ENCODE assay signal across 8 mouse cellular contexts in the genomic region with DNA sequence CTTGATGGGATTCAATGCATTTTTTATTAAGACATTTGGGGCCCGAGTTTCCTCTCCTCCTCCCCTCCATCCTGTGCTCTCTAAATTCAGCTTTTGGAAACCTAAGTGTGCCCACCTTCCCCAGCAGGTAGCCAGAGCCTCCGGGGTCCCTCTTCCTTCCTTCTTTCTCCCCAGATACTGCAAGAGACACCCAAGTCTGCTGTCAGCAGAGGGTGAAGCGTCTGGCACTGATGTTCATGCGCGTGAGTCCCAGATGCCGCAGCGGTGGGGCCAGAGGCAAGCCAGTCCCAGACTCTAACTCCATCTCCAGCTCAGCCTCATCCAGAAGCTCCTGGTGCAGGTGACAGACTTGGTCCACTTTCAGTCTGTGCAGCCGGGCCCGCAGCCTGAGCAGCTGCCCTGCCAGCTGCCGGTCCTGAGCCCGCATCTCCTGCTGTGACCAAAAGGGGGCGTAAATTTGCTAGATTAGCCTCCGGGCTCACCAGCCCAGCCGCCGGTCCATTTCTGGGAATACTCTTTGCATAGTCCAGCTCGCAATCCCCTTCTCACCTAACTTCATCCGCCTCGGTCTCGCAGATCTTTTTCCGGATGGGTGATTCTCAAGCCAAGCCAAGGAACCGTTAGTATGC. TPM values are rescaled to one million over a fixed set of nuclear protein-coding genes. Genes with fewer than 3 reads are reported as not detected.
DNase-seq lines count a peak whose midpoint lies in the region; ATAC-seq and TF ChIP-seq lines count a peak whose summit lies in the region.

No protein-coding gene starts in this region.

- H3K27ac ChIP-seq in intestine, embryonic 15.5 days = no peak overlapping the region
- no peak overlapping the region for H3K27ac ChIP-seq in limb, embryonic 13.5 days
- no peak overlapping the region for H3K27ac ChIP-seq in midbrain, embryonic 14.5 days (replicated peaks; ENCODE audit: low read depth, low read length)
- no peak overlapping the region for H3K27ac ChIP-seq in small intestine, adult 2 months (ENCODE audit: insufficient read depth, low read depth, low read length)

- 0 out of 2 replicates have a peak, but pooled peaks cover 3% of the 10 kb centered on the region for H3K4me1 ChIP-seq in intestine, embryonic 15.5 days (replicated peaks)
- peaks cover 8% of the 10 kb centered on the region for H3K4me1 ChIP-seq in limb, embryonic 13.5 days
- 0 out of 2 replicates have a peak, but pooled peaks cover 8% of the 10 kb centered on the region for H3K4me1 ChIP-seq in midbrain, embryonic 14.5 days (ENCODE audit: control insufficient read depth, insufficient read depth, low read length)
- H3K4me1 ChIP-seq in small intestine, adult 2 months (ENCODE audit: control insufficient read depth, insufficient read depth, insufficient read length, low read length) = no peaks in the 10 kb centered on the region; the same call in 1 of the 2 replicates

- no peaks in the 10 kb centered on the region for H3K9me3 ChIP-seq in intestine, embryonic 15.5 days
- no peaks in the 10 kb centered on the region for H3K9me3 ChIP-seq in limb, embryonic 13.5 days
- no peaks in the 10 kb centered on the region for H3K9me3 ChIP-seq in midbrain, embryonic 14.5 days (ENCODE audit: control insufficient read depth, low read length)

- ATAC-seq in intestine, embryonic 15.5 days = 0 out of 2 replicates have a peak, but pooled peaks have one; percentile 25
- ATAC-seq in limb, embryonic 13.5 days (ENCODE audit: low FRiP score, low read depth) = no peak
- ATAC-seq in midbrain, embryonic 14.5 days (ENCODE audit: low FRiP score, low TSS enrichment) = no peak
- ATAC-seq in inflammation-experienced regulatory T-cells, adult 6 months = no peak

- TF ChIP-seq CTCF in small intestine, adult 2 months (IDR thresholded peaks at IDR 0.05; ENCODE audit: extremely low read depth, insufficient read length, insufficient replicate concordance, low read depth, low read length) = peak; percentile 57; the same call in 1 of the 2 replicates

- 0 out of 2 replicates have a peak overlapping the region, but pooled peaks have one; percentile 2 for H3K9ac ChIP-seq in intestine, embryonic 15.5 days
- H3K9ac ChIP-seq in limb, embryonic 13.5 days = no peak overlapping the region; the same call in 1 of the 2 replicates
- peak overlapping the region; percentile 23; the same call in 1 of the 2 replicates for H3K9ac ChIP-seq in midbrain, embryonic 14.5 days (replicated peaks; ENCODE audit: low read length)

- DNase-seq in Muller cell, postnatal 12 days (ENCODE audit: inconsistent ontology term) = peak; percentile 60
- DNase-seq in cerebellum, postnatal 25 days = peak; percentile 51 to 68
- DNase-seq in gastrocnemius, postnatal 25 days = peak; percentile 56
- DNase-seq in midbrain, embryonic 14.5 days = peak; percentile 83

- 41% methylated on average over 21 of the region's 21 CpGs for WGBS in intestine, embryonic 15.5 days
- WGBS in limb, embryonic 13.5 days = 35% methylated on average over 21 of the region's 21 CpGs
- WGBS in midbrain, embryonic 14.5 days = 20% methylated on average over 21 of the region's 21 CpGs
- 26% methylated on average over 21 of the region's 21 CpGs for WGBS in small intestine, adult 2 months

- H3K4me3 ChIP-seq in intestine, embryonic 15.5 days (replicated peaks) = no peak overlapping the region
- no peak overlapping the region for H3K4me3 ChIP-seq in limb, embryonic 13.5 days
- H3K4me3 ChIP-seq in midbrain, embryonic 14.5 days (replicated peaks; ENCODE audit: low read depth, low read length) = no peak overlapping the region
- peak overlapping the region; percentile 23 for H3K4me3 ChIP-seq in small intestine, adult 2 months (ENCODE audit: low read depth, low read length)

- no peak for TF ChIP-seq POLR2A in small intestine, adult 2 months (IDR thresholded peaks at IDR 0.05; ENCODE audit: low read depth, low read length)

- H3K36me3 ChIP-seq in intestine, embryonic 15.5 days = no peaks in the 10 kb centered on the region
- H3K36me3 ChIP-seq in limb, embryonic 13.5 days = no peaks in the 10 kb centered on the region
- H3K36me3 ChIP-seq in midbrain, embryonic 14.5 days (ENCODE audit: control insufficient read depth, insufficient read depth, low read length) = no peaks in the 10 kb centered on the region
- no peaks in the 10 kb centered on the region for H3K36me3 ChIP-seq in small intestine, adult 2 months (ENCODE audit: control insufficient read depth, insufficient read depth, low read length)

- 0 out of 2 replicates have a peak overlapping the region, but pooled peaks have one; percentile 2 for H3K4me2 ChIP-seq in intestine, embryonic 15.5 days (replicated peaks)
- H3K4me2 ChIP-seq in limb, embryonic 13.5 days (replicated peaks) = peak overlapping the region; percentile 19; the same call in 1 of the 2 replicates
- 0 out of 2 replicates have a peak overlapping the region, but pooled peaks have one; percentile 28 for H3K4me2 ChIP-seq in midbrain, embryonic 14.5 days (ENCODE audit: low read length)

- H3K27me3 ChIP-seq in intestine, embryonic 15.5 days (replicated peaks) = no peaks in the 10 kb centered on the region
- H3K27me3 ChIP-seq in limb, embryonic 13.5 days = no peaks in the 10 kb centered on the region
- H3K27me3 ChIP-seq in midbrain, embryonic 14.5 days (ENCODE audit: control insufficient read depth, insufficient read depth, low read length) = no peaks in the 10 kb centered on the region
- no peaks in the 10 kb centered on the region for H3K27me3 ChIP-seq in small intestine, adult 2 months (ENCODE audit: control insufficient read depth, insufficient read depth, low read length)

RNA-seq across cellular contexts. Expression of gene Fam167b, which starts 1.4 kb away (rescaled TPM):
- under 1 TPM in 1 of 2 experiments, not detected in 1; 0.31 TPM for total RNA-seq in gastrocnemius, postnatal 25 days (2021)
- polyA plus RNA-seq in intestine, embryonic 15.5 days (2015; fragmentation: Nextera tagmentation; extraction: Ambion mirVana) = 3.0 and 3.3 TPM in 2 replicates
- polyA plus RNA-seq in limb, embryonic 13.5 days (2015; fragmentation: Nextera tagmentation; extraction: Ambion mirVana) = 4.5 and 5.1 TPM in 2 replicates
- polyA plus RNA-seq in midbrain, embryonic 14.5 days (2014; fragmentation: Nextera tagmentation; extraction: Ambion mirVana) = 0.24 TPM in 1 of 2 replicates, not detected in the other
- polyA plus RNA-seq in small intestine, adult 2 months (2012; rRNA removed) = 0.65 and 1.3 TPM in 2 replicates
- under 1 TPM in 2 of 3 experiments, not detected in 1; 0.97 to 0.98 TPM for polyA plus RNA-seq in inflammation-experienced regulatory T-cells, adult 6 months (2017; shearing (Covaris generic))

RNA-seq across cellular contexts. Expression of gene Lck, which starts 3.5 kb away (rescaled TPM):
- total RNA-seq in gastrocnemius, postnatal 25 days (2021) = under 1 TPM in 1 of 2 experiments, not detected in 1; 0.48 TPM
- 7.6 and 9.7 TPM in 2 replicates for polyA plus RNA-seq in intestine, embryonic 15.5 days (2015; fragmentation: Nextera tagmentation; extraction: Ambion mirVana)
- 11.1 and 12.1 TPM in 2 replicates for polyA plus RNA-seq in limb, embryonic 13.5 days (2015; fragmentation: Nextera tagmentation; extraction: Ambion mirVana)
- 9.0 and 13.6 TPM in 2 replicates for polyA plus RNA-seq in midbrain, embryonic 14.5 days (2014; fragmentation: Nextera tagmentation; extraction: Ambion mirVana)
- polyA plus RNA-seq in small intestine, adult 2 months (2012; rRNA removed) = 8.3 and 15.0 TPM in 2 replicates
- 1,000 to 10,000 TPM; 1,449 to 1,788 (median 1,727) TPM for polyA plus RNA-seq in inflammation-experienced regulatory T-cells, adult 6 months (2017; shearing (Covaris generic))

RNA-seq across cellular contexts. Expression of gene Eif3i, which starts 23.5 kb away (rescaled TPM):
- total RNA-seq in gastrocnemius, postnatal 25 days (2021) = 100 to 1,000 TPM; 116 to 129 TPM
- 270 and 281 TPM in 2 replicates for polyA plus RNA-seq in intestine, embryonic 15.5 days (2015; fragmentation: Nextera tagmentation; extraction: Ambion mirVana)
- polyA plus RNA-seq in limb, embryonic 13.5 days (2015; fragmentation: Nextera tagmentation; extraction: Ambion mirVana) = 285 and 288 TPM in 2 replicates
- polyA plus RNA-seq in midbrain, embryonic 14.5 days (2014; fragmentation: Nextera tagmentation; extraction: Ambion mirVana) = 232 and 238 TPM in 2 replicates
- 171 and 202 TPM in 2 replicates for polyA plus RNA-seq in small intestine, adult 2 months (2012; rRNA removed)
- polyA plus RNA-seq in inflammation-experienced regulatory T-cells, adult 6 months (2017; shearing (Covaris generic)) = 100 to 1,000 TPM; 335 to 403 (median 335) TPM

RNA-seq across cellular contexts. Expression of gene Tmem234, which starts 23.5 kb away (rescaled TPM):
- 10 to 100 TPM; 30.5 to 32.3 TPM for total RNA-seq in gastrocnemius, postnatal 25 days (2021)
- polyA plus RNA-seq in intestine, embryonic 15.5 days (2015; fragmentation: Nextera tagmentation; extraction: Ambion mirVana) = 170 and 198 TPM in 2 replicates
- 211 and 218 TPM in 2 replicates for polyA plus RNA-seq in limb, embryonic 13.5 days (2015; fragmentation: Nextera tagmentation; extraction: Ambion mirVana)
- 181 and 186 TPM in 2 replicates for polyA plus RNA-seq in midbrain, embryonic 14.5 days (2014; fragmentation: Nextera tagmentation; extraction: Ambion mirVana)
- 77.1 and 132 TPM in 2 replicates for polyA plus RNA-seq in small intestine, adult 2 months (2012; rRNA removed)
- 100 to 1,000 TPM; 283 to 327 (median 313) TPM for polyA plus RNA-seq in inflammation-experienced regulatory T-cells, adult 6 months (2017; shearing (Covaris generic))

RNA-seq across cellular contexts. Expression of gene Hdac1, which starts 34.5 kb away (rescaled TPM):
- total RNA-seq in gastrocnemius, postnatal 25 days (2021) = 1 to 10 TPM; 9.6 to 9.9 TPM
- 200 and 203 TPM in 2 replicates for polyA plus RNA-seq in intestine, embryonic 15.5 days (2015; fragmentation: Nextera tagmentation; extraction: Ambion mirVana)
- polyA plus RNA-seq in limb, embryonic 13.5 days (2015; fragmentation: Nextera tagmentation; extraction: Ambion mirVana) = 244 and 251 TPM in 2 replicates
- polyA plus RNA-seq in midbrain, embryonic 14.5 days (2014; fragmentation: Nextera tagmentation; extraction: Ambion mirVana) = 73.6 and 101 TPM in 2 replicates
- 13.7 and 31.1 TPM in 2 replicates for polyA plus RNA-seq in small intestine, adult 2 months (2012; rRNA removed)
- polyA plus RNA-seq in inflammation-experienced regulatory T-cells, adult 6 months (2017; shearing (Covaris generic)) = 100 to 1,000 TPM; 256 to 267 (median 261) TPM

Comparison
In these comparisons a context has a peak if more than half of its experiments do, and no peak if none do; other contexts are left out.
1. RNA of gene Lck, which starts 3.5 kb away (polyA plus RNA-seq): 1,449 to 1,788 TPM in inflammation-experienced regulatory T-cells, adult 6 months; 8.3 to 15.0 TPM in small intestine, adult 2 months, 11.1 to 12.1 TPM in limb, embryonic 13.5 days, 7.6 to 9.7 TPM in intestine, embryonic 15.5 days and 9.0 to 13.6 TPM in midbrain, embryonic 14.5 days; every median in the first group is over 10 times any median in the second.
2. Peak in every context shown above with its lines, with median percentiles within 50 percentile points of each other: DNase-seq and H3K4me2 ChIP-seq.